ENCODE assay signal across 11 mouse cellular contexts in genomic region chr10:116828099-116828498, GRCm38 (mm10).
A peak's percentile ranks its signal among the peaks of the same experiment; 100 is the strongest.
DNase-seq lines count a peak whose midpoint lies in the region; ATAC-seq lines count a peak whose summit lies in the region.
"Had no signal": no experiment of that assay in that cellular context is flagged by ENCODE, and none has a peak within 500 bp of the region (broad histone marks: within the 10 kb centered on the region; RNA-seq: fewer than 3 reads in every experiment).

No protein-coding gene starts in this region.

- peak; percentile 56; the same call in 1 of the 2 replicates for ATAC-seq in midbrain, embryonic 12.5 days (ENCODE audit: low FRiP score, low read depth)
- ATAC-seq in midbrain, embryonic 15.5 days (replicated peaks): no peak
- ATAC-seq in heart, embryonic 13.5 days (ENCODE audit: extremely low read depth, insufficient number of reproducible peaks, low FRiP score, low TSS enrichment): no peak
- no peak for ATAC-seq in liver, embryonic 12.5 days

- H3K27me3 ChIP-seq in midbrain, embryonic 12.5 days: no peaks in the 10 kb centered on the region
- H3K27me3 ChIP-seq in midbrain, embryonic 15.5 days (replicated peaks): no peaks in the 10 kb centered on the region
- no peaks in the 10 kb centered on the region for H3K27me3 ChIP-seq in heart, embryonic 13.5 days (replicated peaks)
- H3K27me3 ChIP-seq in limb, embryonic 10.5 days (ENCODE audit: low read depth, poor library complexity, severe bottlenecking): no peaks in the 10 kb centered on the region
- no peaks in the 10 kb centered on the region for H3K27me3 ChIP-seq in liver, embryonic 12.5 days (replicated peaks)

- no peak overlapping the region for H3K4me2 ChIP-seq in midbrain, embryonic 12.5 days (replicated peaks)
- no peak overlapping the region for H3K4me2 ChIP-seq in midbrain, embryonic 15.5 days
- no peak overlapping the region for H3K4me2 ChIP-seq in heart, embryonic 13.5 days
- no peak overlapping the region for H3K4me2 ChIP-seq in liver, embryonic 12.5 days
- H3K4me2 ChIP-seq: liver, embryonic 11.5 days had no signal

- H3K9me3 ChIP-seq in midbrain, embryonic 12.5 days: no peaks in the 10 kb centered on the region
- no peaks in the 10 kb centered on the region for H3K9me3 ChIP-seq in midbrain, embryonic 15.5 days
- no peaks in the 10 kb centered on the region for H3K9me3 ChIP-seq in heart, embryonic 13.5 days
- no peaks in the 10 kb centered on the region for H3K9me3 ChIP-seq in limb, embryonic 10.5 days (replicated peaks)
- no peaks in the 10 kb centered on the region for H3K9me3 ChIP-seq in liver, embryonic 12.5 days (replicated peaks)

- H3K9ac ChIP-seq in midbrain, embryonic 12.5 days (replicated peaks): no peak overlapping the region
- H3K9ac ChIP-seq in midbrain, embryonic 15.5 days: no peak overlapping the region; the same call in 1 of the 2 replicates
- no peak overlapping the region for H3K9ac ChIP-seq in heart, embryonic 13.5 days
- no peak overlapping the region for H3K9ac ChIP-seq in liver, embryonic 12.5 days

- no peak overlapping the region for H3K27ac ChIP-seq in midbrain, embryonic 12.5 days (replicated peaks)
- no peak overlapping the region for H3K27ac ChIP-seq in midbrain, embryonic 15.5 days
- peak overlapping the region; percentile 73 for H3K27ac ChIP-seq in heart, embryonic 13.5 days (replicated peaks)
- peak overlapping the region; percentile 85 for H3K27ac ChIP-seq in limb, embryonic 10.5 days
- no peak overlapping the region for H3K27ac ChIP-seq in liver, embryonic 12.5 days
- H3K27ac ChIP-seq: kidney, postnatal 0 days had no signal

- 64% methylated on average over 4 of the region's 4 CpGs for WGBS in midbrain, embryonic 12.5 days
- WGBS in midbrain, embryonic 15.5 days: 58% methylated on average over 4 of the region's 4 CpGs
- 50% methylated on average over 4 of the region's 4 CpGs for WGBS in heart, embryonic 13.5 days
- 61% methylated on average over 4 of the region's 4 CpGs for WGBS in limb, embryonic 10.5 days
- 52% methylated on average over 4 of the region's 4 CpGs for WGBS in liver, embryonic 12.5 days (ENCODE audit: insufficient replicate concordance)

- no peak overlapping the region for H3K4me3 ChIP-seq in midbrain, embryonic 12.5 days
- no peak overlapping the region for H3K4me3 ChIP-seq in midbrain, embryonic 15.5 days
- H3K4me3 ChIP-seq in heart, embryonic 13.5 days: no peak overlapping the region
- no peak overlapping the region for H3K4me3 ChIP-seq in limb, embryonic 10.5 days
- no peak overlapping the region for H3K4me3 ChIP-seq in liver, embryonic 12.5 days

- DNase-seq in limb, embryonic 10.5 days (ENCODE audit: low spot score): peak; percentile 62
- peak; percentile 11 for DNase-seq in retina, postnatal 1 day
- DNase-seq in ovary, postnatal 36 days (ENCODE audit: low spot score): no peak
- DNase-seq in frontal cortex, postnatal 14 days (ENCODE audit: low spot score in 2 of 2): no peak
- DNase-seq: adrenal gland, postnatal 14 days had no signal

- no peaks in the 10 kb centered on the region for H3K36me3 ChIP-seq in midbrain, embryonic 12.5 days
- no peaks in the 10 kb centered on the region for H3K36me3 ChIP-seq in midbrain, embryonic 15.5 days (replicated peaks)
- no peaks in the 10 kb centered on the region for H3K36me3 ChIP-seq in heart, embryonic 13.5 days
- no peaks in the 10 kb centered on the region for H3K36me3 ChIP-seq in limb, embryonic 10.5 days
- H3K36me3 ChIP-seq in liver, embryonic 12.5 days: no peaks in the 10 kb centered on the region

- no peaks in the 10 kb centered on the region for H3K4me1 ChIP-seq in midbrain, embryonic 12.5 days
- H3K4me1 ChIP-seq in midbrain, embryonic 15.5 days: no peaks in the 10 kb centered on the region
- H3K4me1 ChIP-seq in heart, embryonic 13.5 days: peaks cover 9% of the 10 kb centered on the region; the same call in 1 of the 2 replicates
- peaks cover 27% of the 10 kb centered on the region for H3K4me1 ChIP-seq in limb, embryonic 10.5 days
- no peaks in the 10 kb centered on the region for H3K4me1 ChIP-seq in liver, embryonic 12.5 days

Comparison
In these comparisons a context has a peak if more than half of its experiments do, and no peak if none do; other contexts are left out.
1. H3K27ac ChIP-seq: peak in heart, embryonic 13.5 days (single experiment) and limb, embryonic 10.5 days (single experiment); none in midbrain, embryonic 12.5 days (single experiment), midbrain, embryonic 15.5 days (single experiment) and liver, embryonic 12.5 days (single experiment).
2. DNase-seq: peak in limb, embryonic 10.5 days (single experiment) and retina, postnatal 1 day (single experiment); none in ovary, postnatal 36 days (single experiment) and frontal cortex, postnatal 14 days (0 of 2).